Mouse (Mus musculus) kidney, adult 2 months (tissue): Measurements from ENCODE around the gene Crybg1.

Experiments
- CTCF ChIP-seq: fragments of 200-500 bp; conservative IDR thresholded peaks from 2 replicates; pipeline ENCODE4 v1.5.1; 2011; ENCODE audit warnings: low read depth, mild to moderate bottlenecking, control low read depth, low read length, moderate library complexity, mixed read lengths; ENCODE audit not compliant: insufficient read depth, insufficient read length
- POLR2A ChIP-seq: fragments of 200-500 bp; IDR thresholded peaks from one replicate; pipeline ENCODE4 v1.6.1; 2011; ENCODE audit warnings: low read depth, low read length, control low read depth

DNA sequence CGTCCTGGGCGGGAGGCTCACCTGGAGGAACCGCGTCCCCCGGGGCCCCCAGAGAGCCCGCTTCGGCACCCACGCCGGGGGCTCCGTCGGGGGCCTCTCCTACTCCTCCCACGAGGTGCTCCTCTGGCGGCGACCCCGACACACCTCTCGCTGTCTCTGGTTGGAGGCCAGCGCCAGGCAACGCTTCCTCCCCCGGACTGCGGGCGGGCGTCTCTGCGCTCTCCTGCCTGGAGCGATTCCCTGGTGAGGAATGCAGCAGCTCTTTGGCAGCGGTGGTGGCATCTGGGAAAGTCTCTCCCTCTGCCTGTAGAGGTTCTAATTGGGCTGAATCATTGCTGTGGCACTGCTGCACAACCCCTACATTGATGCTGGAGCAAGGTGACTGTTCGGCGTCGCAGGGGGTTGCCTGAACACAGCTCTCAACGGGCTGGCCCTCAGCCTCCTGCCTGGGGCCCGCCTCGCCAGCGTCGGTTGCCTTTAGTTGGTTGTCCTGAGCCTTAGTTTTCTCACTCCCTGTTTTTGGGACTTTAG, 144.4 kb downstream of the Crybg1 start:
- TF ChIP-seq CTCF (no peak), POLR2A (no peak)
